Mouse (Mus musculus) hindbrain, embryonic 16.5 days (tissue): ENCODE measurements around the gene Acta2. TPM values are rescaled to one million over a fixed set of nuclear protein-coding genes. Genes with fewer than 3 reads are reported as not detected.

Experiments
- ATAC-seq: fragments of 200-750 bp; cut with Nextera tagmentation; 2 replicates; pipeline ENCODE4 v1.8.0; 2017; ENCODE audit warnings: moderate TSS enrichment, moderate library complexity
- H3K27ac ChIP-seq: fragments of 300-500 bp; sonication (generic); 2 replicates; pipeline ENCODE4 v1.5.1; 2014; ENCODE audit warnings: low read depth, mild to moderate bottlenecking, control low read depth, low read length, moderate library complexity
- H3K27me3 ChIP-seq: fragments of 300-500 bp; sonication (generic); replicated peaks from 2 replicates; pipeline ENCODE4 v1.6.1; 2014; ENCODE audit warnings: low read length; ENCODE audit not compliant: control insufficient read depth, insufficient read depth
- H3K36me3 ChIP-seq: fragments of 300-500 bp; sonication (generic); 2 replicates; pipeline ENCODE4 v1.6.1; 2014; ENCODE audit warnings: mild to moderate bottlenecking, low read length, moderate library complexity, mixed read lengths; ENCODE audit not compliant: control insufficient read depth, insufficient read depth
- H3K4me1 ChIP-seq: fragments of 300-500 bp; sonication (generic); 2 replicates; pipeline ENCODE4 v1.6.1; 2014; ENCODE audit warnings: low read depth, low read length; ENCODE audit not compliant: control insufficient read depth, insufficient read depth
- H3K4me2 ChIP-seq: fragments of 300-500 bp; sonication (generic); 2 replicates; pipeline ENCODE4 v1.6.1; 2014; ENCODE audit warnings: mild to moderate bottlenecking, low read length, control low read depth, moderate library complexity
- H3K4me3 ChIP-seq: fragments of 300-500 bp; sonication (generic); 2 replicates; pipeline ENCODE4 v1.5.1; 2014; ENCODE audit warnings: mild to moderate bottlenecking, low read length, control low read depth, moderate library complexity
- H3K9ac ChIP-seq: fragments of 300-500 bp; sonication (generic); 2 replicates; pipeline ENCODE4 v1.6.1; 2014; ENCODE audit warnings: low read depth, mild to moderate bottlenecking, control low read depth, low read length, moderate library complexity
- H3K9me3 ChIP-seq: fragments of 300-500 bp; sonication (generic); 2 replicates; pipeline ENCODE4 v1.6.1; 2014; ENCODE audit warnings: mild to moderate bottlenecking, low read length, moderate library complexity; ENCODE audit not compliant: control insufficient read depth
- WGBS: fragments of 180-500 bp; shearing (Covaris S2); extraction: QIAGEN DNeasy Blood & Tissue Kit; methylation state at CpG from one replicate; pipeline ENCODE4 v1.1.7; 2014; 5-methylcytosine and 5-hydroxymethylcytosine counted together
- polyA plus RNA-seq: library from polyadenylated mRNA; unstranded; fragments of >200 nt; fragmentation: Nextera tagmentation; extraction: Ambion mirVana; gene quantifications from 2 replicates; pipeline ENCODE4 v1.2.1, GENCODE M21; 2015

The Acta2 gene
- 17.6 and 29.5 TPM in 2 replicates for polyA plus RNA-seq

GRCm38 (mm10) chr19:34254880-34255681 is at the start of gene Acta2:
Gene Acta2 (minus strand): TSS chr19:34255590.
- ATAC-seq: no peak
- H3K27me3 ChIP-seq: no peaks in the 10 kb centered on the region
- H3K4me3 ChIP-seq: no peak within 1 kb of the TSS
- H3K4me1 ChIP-seq: no peaks in the 10 kb centered on the region
- H3K36me3 ChIP-seq: no peaks in the 10 kb centered on the region
- WGBS: 75% methylated on average over 16 of the region's 16 CpGs
- no peaks in the 10 kb centered on the region for H3K9me3 ChIP-seq
- H3K27ac ChIP-seq: no peak within 1 kb of the TSS
- no peak within 1 kb of the TSS for H3K4me2 ChIP-seq
- no peak within 1 kb of the TSS for H3K9ac ChIP-seq

- Histone ChIP-seq H3K27me3 (no peaks in the 10 kb centered on the region), H3K9me3 (no peaks in the 10 kb centered on the region), H3K9ac (no peak overlapping the region), H3K4me3 (no peak overlapping the region), H3K4me2 (no peak overlapping the region), H3K36me3 (no peaks in the 10 kb centered on the region), H3K4me1 (no peaks in the 10 kb centered on the region; the same call in 1 of the 2 replicates), H3K27ac (no peak overlapping the region)
- no peak for ATAC-seq
Observed at GRCm38 (mm10) chr19:34304917-34305316, 49.5 kb upstream of the Acta2 start.

GRCm38 (mm10) chr19:34300430-34300829 is 45.0 kb upstream of the Acta2 start:
- no peaks in the 10 kb centered on the region for H3K9me3 ChIP-seq
- H3K27me3 ChIP-seq: no peaks in the 10 kb centered on the region
- 68% methylated on average over 2 of the region's 2 CpGs for WGBS
- ATAC-seq: no peak
- H3K4me1 ChIP-seq: no peaks in the 10 kb centered on the region
- no peaks in the 10 kb centered on the region for H3K36me3 ChIP-seq
- H3K4me2 ChIP-seq: no peak overlapping the region
- H3K9ac ChIP-seq: no peak overlapping the region
- H3K4me3 ChIP-seq: no peak overlapping the region
- H3K27ac ChIP-seq: no peak overlapping the region

- H3K9ac ChIP-seq: no peak overlapping the region
- H3K9me3 ChIP-seq: no peaks in the 10 kb centered on the region
- no peak overlapping the region for H3K4me3 ChIP-seq
- 83% methylated on average over 4 of the region's 4 CpGs for WGBS
- H3K4me2 ChIP-seq: no peak overlapping the region
- H3K27ac ChIP-seq: no peak overlapping the region
- ATAC-seq: no peak
- no peaks in the 10 kb centered on the region for H3K36me3 ChIP-seq
- no peaks in the 10 kb centered on the region for H3K27me3 ChIP-seq
- H3K4me1 ChIP-seq: no peaks in the 10 kb centered on the region
Observed at GRCm38 (mm10) chr19:34299229-34299628, 43.8 kb upstream of the Acta2 start.

- H3K27me3 ChIP-seq: no peaks in the 10 kb centered on the region
- no peak overlapping the region for H3K4me2 ChIP-seq
- no peaks in the 10 kb centered on the region for H3K9me3 ChIP-seq
- no peaks in the 10 kb centered on the region for H3K36me3 ChIP-seq
- WGBS: 95% methylated on average over 1 of the region's 1 CpGs
- no peak overlapping the region for H3K27ac ChIP-seq
- H3K9ac ChIP-seq: no peak overlapping the region
- no peaks in the 10 kb centered on the region for H3K4me1 ChIP-seq
- no peak overlapping the region for H3K4me3 ChIP-seq
- no peak for ATAC-seq
Observed at GRCm38 (mm10) chr19:34298531-34298930, 43.1 kb upstream of the Acta2 start.

- no peaks in the 10 kb centered on the region for H3K36me3 ChIP-seq
- WGBS: 84% methylated on average over 6 of the region's 6 CpGs
- no peak for ATAC-seq
- no peak overlapping the region for H3K4me3 ChIP-seq
- H3K27ac ChIP-seq: no peak overlapping the region
- no peaks in the 10 kb centered on the region; the same call in 1 of the 2 replicates for H3K27me3 ChIP-seq
- no peak overlapping the region for H3K9ac ChIP-seq
- H3K9me3 ChIP-seq: no peaks in the 10 kb centered on the region
- no peak overlapping the region for H3K4me2 ChIP-seq
- H3K4me1 ChIP-seq: peaks cover under 1% of the 10 kb centered on the region; the same call in 1 of the 2 replicates
Observed at GRCm38 (mm10) chr19:34295442-34295841, 40.1 kb upstream of the Acta2 start.

GRCm38 (mm10) chr19:34293376-34293947 is 38.1 kb upstream of the Acta2 start:
- no peak for ATAC-seq
- peaks cover 4% of the 10 kb centered on the region; the same call in 1 of the 2 replicates for H3K4me1 ChIP-seq
- no peak overlapping the region for H3K4me3 ChIP-seq
- no peak overlapping the region for H3K9ac ChIP-seq
- WGBS: 71% methylated on average over 3 of the region's 3 CpGs
- H3K27ac ChIP-seq: no peak overlapping the region
- H3K4me2 ChIP-seq: no peak overlapping the region
- H3K36me3 ChIP-seq: no peaks in the 10 kb centered on the region
- no peaks in the 10 kb centered on the region for H3K9me3 ChIP-seq
- no peaks in the 10 kb centered on the region; the same call in 1 of the 2 replicates for H3K27me3 ChIP-seq

GRCm38 (mm10) chr19:34292701-34293100 is 37.3 kb upstream of the Acta2 start:
- Histone ChIP-seq H3K4me2 (no peak overlapping the region), H3K4me1 (peaks cover 4% of the 10 kb centered on the region; the same call in 1 of the 2 replicates), H3K36me3 (no peaks in the 10 kb centered on the region), H3K27ac (no peak overlapping the region), H3K27me3 (no peaks in the 10 kb centered on the region; the same call in 1 of the 2 replicates), H3K9me3 (no peaks in the 10 kb centered on the region), H3K4me3 (no peak overlapping the region), H3K9ac (no peak overlapping the region)
- 72% methylated on average over 2 of the region's 2 CpGs for WGBS
- no peak for ATAC-seq

GRCm38 (mm10) chr19:34291956-34292355 is 36.6 kb upstream of the Acta2 start:
- ATAC-seq: no peak
- Histone ChIP-seq H3K9ac (no peak overlapping the region), H3K4me2 (no peak overlapping the region), H3K27me3 (no peaks in the 10 kb centered on the region; the same call in 1 of the 2 replicates), H3K9me3 (no peaks in the 10 kb centered on the region), H3K27ac (no peak overlapping the region), H3K4me1 (peaks cover 4% of the 10 kb centered on the region; the same call in 1 of the 2 replicates), H3K4me3 (no peak overlapping the region), H3K36me3 (no peaks in the 10 kb centered on the region)
- WGBS: 77% methylated on average over 5 of the region's 5 CpGs
